Mouse (Mus musculus) limb, embryonic 14.5 days (tissue): ENCODE results near the gene Slc1a7. TPM values are rescaled to one million over a fixed set of nuclear protein-coding genes. Genes with fewer than 3 reads are reported as not detected.

Experiments
- ATAC-seq: fragments of 200-750 bp; cut with Nextera tagmentation; 2 replicates; pipeline ENCODE4 v1.8.0; 2017; ENCODE audit warnings: low read depth, moderate number of reproducible peaks, moderate TSS enrichment; ENCODE audit not compliant: low FRiP score
- DNase-seq: peaks from one replicate; pipeline ENCODE4 v3.0.0-alpha.2; 2015; ENCODE audit warnings: low spot score
- H3K27ac ChIP-seq: fragments of 300-500 bp; sonication (generic); replicated peaks from 2 replicates; pipeline ENCODE4 v1.5.1; 2014; ENCODE audit warnings: low read depth, mild to moderate bottlenecking, low read length, moderate library complexity, mixed read lengths
- H3K27me3 ChIP-seq: fragments of 300-500 bp; sonication (generic); 2 replicates; pipeline ENCODE4 v1.6.1; 2014; ENCODE audit warnings: low read length, mixed read lengths; ENCODE audit not compliant: control insufficient read depth, insufficient read depth
- H3K36me3 ChIP-seq: fragments of 300-500 bp; sonication (generic); 2 replicates; pipeline ENCODE4 v1.6.1; 2014; ENCODE audit warnings: mild to moderate bottlenecking, low read length, moderate library complexity, mixed read lengths; ENCODE audit not compliant: control insufficient read depth, insufficient read depth
- H3K4me1 ChIP-seq: fragments of 300-500 bp; sonication (generic); 2 replicates; pipeline ENCODE4 v1.6.1; 2014; ENCODE audit warnings: antibody characterized with exemption, low read length, mixed read lengths; ENCODE audit not compliant: control insufficient read depth, insufficient read depth
- H3K4me2 ChIP-seq: fragments of 300-500 bp; sonication (generic); replicated peaks from 2 replicates; pipeline ENCODE4 v1.6.1; 2014; ENCODE audit warnings: low read depth, mild to moderate bottlenecking, low read length, moderate library complexity; ENCODE audit not compliant: severe bottlenecking
- H3K4me3 ChIP-seq: fragments of 300-500 bp; sonication (generic); replicated peaks from 2 replicates; pipeline ENCODE4 v1.5.1; 2014; ENCODE audit warnings: low read length
- H3K9ac ChIP-seq: fragments of 300-500 bp; sonication (generic); 2 replicates; pipeline ENCODE4 v1.6.1; 2014; ENCODE audit warnings: mild to moderate bottlenecking, low read depth, low read length, moderate library complexity; ENCODE audit not compliant: severe bottlenecking
- H3K9me3 ChIP-seq: fragments of 300-500 bp; sonication (generic); 2 replicates; pipeline ENCODE4 v1.6.1; 2016; ENCODE audit warnings: low read length; ENCODE audit not compliant: control insufficient read depth
- POLR2A ChIP-seq: fragments of 200-500 bp; IDR thresholded peaks from 2 replicates; pipeline ENCODE4 v1.8.0; 2012; ENCODE audit warnings: inconsistent platforms, mild to moderate bottlenecking, moderate library complexity, borderline replicate concordance; ENCODE audit not compliant: insufficient read depth, insufficient read length; ENCODE audit errors: extremely low read depth
- WGBS: fragments of 180-500 bp; shearing (Covaris S2); extraction: QIAGEN DNeasy Blood & Tissue Kit; methylation state at CpG from one replicate; pipeline ENCODE4 v1.1.7; 2014; 5-methylcytosine and 5-hydroxymethylcytosine counted together
- polyA plus RNA-seq, 2 experiments: library from polyadenylated mRNA; depleted of rRNA in 1 of 2; stranded (reverse) in 1 of 2; unstranded in 1 of 2; fragments of >200 nt; fragmentation: Nextera tagmentation in 1 of 2; extraction: Ambion mirVana in 1 of 2; gene quantifications; 2 replicates each; pipeline versions ENCODE4 v1.2.1 to v1.2.3; 2012 to 2014

The Slc1a7 gene
- polyA plus RNA-seq, 2 experiments: 0.16 TPM; not detected in 1

DNA sequence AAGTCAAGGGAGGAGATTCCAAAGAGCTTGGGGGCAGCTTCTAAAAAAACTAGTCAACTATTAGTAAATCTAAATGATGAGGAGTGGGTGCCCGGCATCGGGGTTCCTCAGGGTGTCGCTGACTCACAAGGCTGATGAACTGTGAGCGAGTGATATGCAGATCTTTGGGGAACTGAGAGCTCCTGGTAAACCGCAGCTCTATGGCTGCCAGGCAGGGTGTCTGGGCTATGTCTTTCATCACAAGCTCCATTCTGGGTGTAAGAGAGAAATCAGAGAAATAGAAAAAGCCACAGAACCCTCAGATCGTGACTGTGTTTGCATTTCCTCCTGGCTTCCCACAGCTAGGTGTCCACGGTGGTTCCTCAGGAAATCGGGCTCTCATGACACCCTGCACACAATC, 20.8 kb downstream of the Slc1a7 start:
- no peak overlapping the region for H3K9ac ChIP-seq
- DNase-seq (no peak), ATAC-seq (no peak)
- WGBS: 43% methylated on average over 8 of the region's 8 CpGs
- H3K27me3 ChIP-seq: no peaks in the 10 kb centered on the region
- no peak overlapping the region; the same call in 1 of the 2 replicates for H3K27ac ChIP-seq
- H3K4me1 ChIP-seq: peaks cover 18% of the 10 kb centered on the region
- no peaks in the 10 kb centered on the region for H3K9me3 ChIP-seq
- no peak overlapping the region for H3K4me3 ChIP-seq
- H3K4me2 ChIP-seq: no peak overlapping the region
- no peaks in the 10 kb centered on the region for H3K36me3 ChIP-seq
- no peak for TF ChIP-seq POLR2A

- no peak for ATAC-seq
- WGBS: 62% methylated on average over 5 of the region's 5 CpGs
- no peak for TF ChIP-seq POLR2A
These were observed 22.7 kb downstream of the Slc1a7 start for GRCm38 (mm10) chr4:107990818-107991217.

DNA sequence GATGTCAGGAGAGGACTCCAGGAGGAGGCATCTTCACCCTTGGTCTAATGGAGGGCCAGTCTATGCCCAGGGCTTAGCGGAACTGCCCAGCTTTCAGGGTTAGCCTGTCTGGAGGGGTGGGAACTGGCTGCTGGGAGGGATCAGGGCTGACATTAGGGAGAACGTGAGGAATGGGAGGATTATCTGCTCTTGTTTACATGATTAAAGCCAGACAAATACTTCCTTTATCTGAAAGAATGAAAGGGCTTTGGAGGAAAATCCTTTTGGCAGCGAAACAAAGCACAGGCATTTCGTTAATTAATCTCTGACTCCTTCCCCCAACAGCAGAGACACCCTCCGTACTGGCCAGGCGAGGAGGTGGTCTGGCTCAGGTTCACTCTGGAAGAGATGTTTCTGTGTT, 23.7 kb downstream of the Slc1a7 start:
- no peak overlapping the region for H3K4me2 ChIP-seq
- H3K27ac ChIP-seq: no peak overlapping the region
- H3K27me3 ChIP-seq: no peaks in the 10 kb centered on the region
- 36% methylated on average over 6 of the region's 6 CpGs for WGBS
- H3K4me3 ChIP-seq: no peak overlapping the region
- H3K9ac ChIP-seq: no peak overlapping the region
- TF ChIP-seq POLR2A: no peak
- no peaks in the 10 kb centered on the region for H3K4me1 ChIP-seq
- DNase-seq (no peak), ATAC-seq (no peak)
- no peaks in the 10 kb centered on the region for H3K9me3 ChIP-seq
- no peaks in the 10 kb centered on the region for H3K36me3 ChIP-seq

More at GRCm38 (mm10) chr4:107990818-107991217, 22.7 kb downstream of the Slc1a7 start:
- Histone ChIP-seq H3K36me3 (no peaks in the 10 kb centered on the region), H3K9me3 (no peaks in the 10 kb centered on the region), H3K27me3 (no peaks in the 10 kb centered on the region), H3K27ac (no peak overlapping the region), H3K4me3 (no peak overlapping the region), H3K4me2 (no peak overlapping the region), H3K4me1 (peaks cover under 1% of the 10 kb centered on the region; the same call in 1 of the 2 replicates), H3K9ac (no peak overlapping the region)
- no peak for DNase-seq

GRCm38 (mm10) chr4:107995011-107995410, 26.9 kb downstream of the Slc1a7 start:
- Histone ChIP-seq H3K9me3 (no peaks in the 10 kb centered on the region), H3K4me2 (no peak overlapping the region), H3K27ac (no peak overlapping the region), H3K4me1 (0 out of 2 replicates have a peak, but pooled peaks cover 5% of the 10 kb centered on the region), H3K9ac (no peak overlapping the region), H3K4me3 (no peak overlapping the region), H3K27me3 (no peaks in the 10 kb centered on the region), H3K36me3 (no peaks in the 10 kb centered on the region)
- no peak for TF ChIP-seq POLR2A
- 90% methylated on average over 6 of the region's 6 CpGs for WGBS
- ATAC-seq (no peak), DNase-seq (no peak)

GRCm38 (mm10) chr4:107995727-107996126, 27.6 kb downstream of the Slc1a7 start:
- no peaks in the 10 kb centered on the region for H3K27me3 ChIP-seq
- ATAC-seq: no peak
- 88% methylated on average over 6 of the region's 6 CpGs for WGBS
- 0 out of 2 replicates have a peak, but pooled peaks cover 5% of the 10 kb centered on the region for H3K4me1 ChIP-seq
- DNase-seq: no peak
- H3K4me3 ChIP-seq: no peak overlapping the region
- no peak overlapping the region for H3K4me2 ChIP-seq
- H3K9me3 ChIP-seq: no peaks in the 10 kb centered on the region
- no peaks in the 10 kb centered on the region for H3K36me3 ChIP-seq
- no peak overlapping the region for H3K27ac ChIP-seq
- no peak for TF ChIP-seq POLR2A
- no peak overlapping the region for H3K9ac ChIP-seq
